Comparison of ENCODE assay signal across 7 mouse cellular contexts in genomic region chr16:85801971-85802811, GRCm38 (mm10). TPM values are rescaled to one million over a fixed set of nuclear protein-coding genes. Genes with fewer than 3 reads are reported as not detected.
DNase-seq lines count a peak whose midpoint lies in the region; ATAC-seq and TF ChIP-seq lines count a peak whose summit lies in the region.

No protein-coding gene starts in this region.

- under 1% methylated on average over 67 of the region's 67 CpGs for WGBS in hindbrain, embryonic 15.5 days
- under 1% methylated on average over 67 of the region's 67 CpGs for WGBS in limb, embryonic 12.5 days
- WGBS in midbrain, embryonic 15.5 days = under 1% methylated on average over 67 of the region's 67 CpGs

- ATAC-seq in hindbrain, embryonic 15.5 days (ENCODE audit: low FRiP score, low read depth) = peak; percentile 10
- peak; percentile 0; the same call in 1 of the 2 replicates for ATAC-seq in limb, embryonic 12.5 days (ENCODE audit: insufficient number of reproducible peaks, insufficient read depth, low FRiP score, low TSS enrichment, low read depth)
- ATAC-seq in midbrain, embryonic 15.5 days (replicated peaks) = peak; percentile 40

- peak; percentile 48 for DNase-seq in adipocyte (ENCODE audit: low spot score)
- peak; percentile 24 for DNase-seq in cerebellum, adult 8-10 months
- peak; percentile 86 for DNase-seq in gastrocnemius, adult 2 months
- peak; percentile 47 for DNase-seq in urinary bladder, postnatal 25 days (ENCODE audit: low spot score)

- H3K27ac ChIP-seq in gastrocnemius, adult 2 months = peak overlapping the region; percentile 97
- peak overlapping the region; percentile 79 for H3K27ac ChIP-seq in hindbrain, embryonic 15.5 days (replicated peaks)
- peak overlapping the region; percentile 92 for H3K27ac ChIP-seq in limb, embryonic 12.5 days
- no peak overlapping the region for H3K27ac ChIP-seq in midbrain, embryonic 15.5 days

- intact Hi-C loops in gastrocnemius, adult 2 months (cut with DNase I) = loop anchor here (5.0 kb wide), 1 partner anchor 1265 kb away; no protein-coding TSS in a partner anchor

- H3K27me3 ChIP-seq in hindbrain, embryonic 15.5 days = peaks cover 11% of the 10 kb centered on the region; the same call in 1 of the 2 replicates
- H3K27me3 ChIP-seq in limb, embryonic 12.5 days = no peaks in the 10 kb centered on the region
- H3K27me3 ChIP-seq in midbrain, embryonic 15.5 days (replicated peaks) = peaks cover 9% of the 10 kb centered on the region; the same call in 1 of the 2 replicates

- H3K36me3 ChIP-seq in hindbrain, embryonic 15.5 days = 0 out of 2 replicates have a peak, but pooled peaks cover 6% of the 10 kb centered on the region
- peaks cover 31% of the 10 kb centered on the region for H3K36me3 ChIP-seq in limb, embryonic 12.5 days
- H3K36me3 ChIP-seq in midbrain, embryonic 15.5 days (replicated peaks) = no peaks in the 10 kb centered on the region

- no peaks in the 10 kb centered on the region for H3K9me3 ChIP-seq in hindbrain, embryonic 15.5 days
- no peaks in the 10 kb centered on the region for H3K9me3 ChIP-seq in limb, embryonic 12.5 days
- no peaks in the 10 kb centered on the region for H3K9me3 ChIP-seq in midbrain, embryonic 15.5 days

- H3K4me2 ChIP-seq in hindbrain, embryonic 15.5 days = peak overlapping the region; percentile 100
- peak overlapping the region; percentile 83 for H3K4me2 ChIP-seq in limb, embryonic 12.5 days
- H3K4me2 ChIP-seq in midbrain, embryonic 15.5 days = peak overlapping the region; percentile 90

- H3K9ac ChIP-seq in hindbrain, embryonic 15.5 days = peak overlapping the region; percentile 63
- H3K9ac ChIP-seq in limb, embryonic 12.5 days (replicated peaks) = peak overlapping the region; percentile 90
- peak overlapping the region; percentile 28 for H3K9ac ChIP-seq in midbrain, embryonic 15.5 days

- peak overlapping the region; percentile 78 for H3K4me3 ChIP-seq in gastrocnemius, adult 2 months
- H3K4me3 ChIP-seq in hindbrain, embryonic 15.5 days = peak overlapping the region; percentile 54
- H3K4me3 ChIP-seq in limb, embryonic 12.5 days (replicated peaks) = peak overlapping the region; percentile 80
- H3K4me3 ChIP-seq in midbrain, embryonic 15.5 days = peak overlapping the region; percentile 58

- H3K4me1 ChIP-seq in hindbrain, embryonic 15.5 days (replicated peaks) = peaks cover 30% of the 10 kb centered on the region
- peaks cover 25% of the 10 kb centered on the region for H3K4me1 ChIP-seq in limb, embryonic 12.5 days (replicated peaks)
- H3K4me1 ChIP-seq in midbrain, embryonic 15.5 days = peaks cover 26% of the 10 kb centered on the region

- no peak; the same call in 1 of the 2 replicates for TF ChIP-seq CTCF in gastrocnemius, adult 2 months (IDR thresholded peaks at IDR 0.05)

RNA-seq across cellular contexts. Expression of gene Adamts1, which starts 0.7 kb away (rescaled TPM):
- total RNA-seq in gastrocnemius, adult 2 months (2021) = 10 to 100 TPM; 17.3 to 24.4 TPM
- polyA plus RNA-seq in hindbrain, embryonic 15.5 days (2015; fragmentation: Nextera tagmentation; extraction: Ambion mirVana) = 11.4 and 13.9 TPM in 2 replicates
- polyA plus RNA-seq in limb, embryonic 12.5 days (2016; fragmentation: Nextera tagmentation; extraction: Ambion mirVana) = 52.4 and 55.7 TPM in 2 replicates
- polyA plus RNA-seq in midbrain, embryonic 15.5 days (2015; fragmentation: Nextera tagmentation; extraction: Ambion mirVana) = 6.5 and 6.6 TPM in 2 replicates

Comparison
In these comparisons a context has a peak if more than half of its experiments do, and no peak if none do; other contexts are left out.
1. DNase-seq: peak in every context shown above with its lines; median percentile 86 in gastrocnemius, adult 2 months; 48 in adipocyte; 47 in urinary bladder, postnatal 25 days; 24 in cerebellum, adult 8-10 months.
2. H3K9ac ChIP-seq: peak in every context shown above with its lines; median percentile 90 in limb, embryonic 12.5 days; 63 in hindbrain, embryonic 15.5 days; 28 in midbrain, embryonic 15.5 days.